Mouse (Mus musculus) olfactory bulb, adult 2 months (tissue): ENCODE data around the gene Chrna4. TPM values are rescaled to one million over a fixed set of nuclear protein-coding genes. Genes with fewer than 3 reads are reported as not detected.

Source experiments
- H3K27ac ChIP-seq: fragments of 200-500 bp; 2 replicates; pipeline ENCODE4 v1.5.1; 2012; ENCODE audit warnings: low read depth, low read length; ENCODE audit not compliant: insufficient read depth
- H3K4me1 ChIP-seq: fragments of 200-500 bp; 2 replicates; pipeline ENCODE4 v1.6.1; 2012; ENCODE audit warnings: low read length; ENCODE audit not compliant: control insufficient read depth, insufficient read depth
- H3K4me3 ChIP-seq: fragments of 200-500 bp; 2 replicates; pipeline ENCODE4 v1.5.1; 2012; ENCODE audit warnings: mild to moderate bottlenecking, low read depth, low read length, moderate library complexity; ENCODE audit not compliant: insufficient read depth
- CTCF ChIP-seq: fragments of 200-500 bp; IDR thresholded peaks from 2 replicates; pipeline ENCODE4 v1.5.1; 2012; ENCODE audit warnings: low read depth, mild to moderate bottlenecking, low read length, moderate library complexity; ENCODE audit not compliant: insufficient read depth
- POLR2A ChIP-seq: fragments of 200-500 bp; IDR thresholded peaks from 2 replicates; pipeline ENCODE4 v1.6.1; 2012; ENCODE audit warnings: mild to moderate bottlenecking, low read depth, low read length, moderate library complexity; ENCODE audit not compliant: insufficient read depth
- WGBS: fragments of 180-500 bp; shearing (Covaris S2); methylation state at CpG from one replicate; pipeline ENCODE4 v1.1.7; 2018; 5-methylcytosine and 5-hydroxymethylcytosine counted together
- polyA plus RNA-seq: library from polyadenylated mRNA; stranded (reverse); fragments of >200 nt; gene quantifications from 2 replicates; pipeline ENCODE4 v1.2.4, GENCODE M21; 2012; ENCODE audit warnings: low replicate concordance; ENCODE audit not compliant: missing spikeins, insufficient read depth, insufficient read length

The Chrna4 gene
- polyA plus RNA-seq, 1 experiment: not detected

- TF ChIP-seq POLR2A: no peak
- no peak for TF ChIP-seq CTCF
- no peak overlapping the region for H3K4me3 ChIP-seq
- 29% methylated on average over 5 of the region's 5 CpGs for WGBS
- peaks cover 3% of the 10 kb centered on the region; the same call in 1 of the 2 replicates for H3K4me1 ChIP-seq
- no peak overlapping the region for H3K27ac ChIP-seq
Observed at GRCm38 (mm10) chr2:180987432-180988030, 55.8 kb downstream of the Chrna4 start.

- H3K4me1 ChIP-seq: peaks cover 3% of the 10 kb centered on the region; the same call in 1 of the 2 replicates
- H3K27ac ChIP-seq: no peak overlapping the region
- no peak for TF ChIP-seq POLR2A
- TF ChIP-seq CTCF: no peak
- WGBS: 70% methylated on average over 1 of the region's 1 CpGs
- no peak overlapping the region for H3K4me3 ChIP-seq
Observed at GRCm38 (mm10) chr2:180987001-180987400, 56.3 kb downstream of the Chrna4 start.

DNA sequence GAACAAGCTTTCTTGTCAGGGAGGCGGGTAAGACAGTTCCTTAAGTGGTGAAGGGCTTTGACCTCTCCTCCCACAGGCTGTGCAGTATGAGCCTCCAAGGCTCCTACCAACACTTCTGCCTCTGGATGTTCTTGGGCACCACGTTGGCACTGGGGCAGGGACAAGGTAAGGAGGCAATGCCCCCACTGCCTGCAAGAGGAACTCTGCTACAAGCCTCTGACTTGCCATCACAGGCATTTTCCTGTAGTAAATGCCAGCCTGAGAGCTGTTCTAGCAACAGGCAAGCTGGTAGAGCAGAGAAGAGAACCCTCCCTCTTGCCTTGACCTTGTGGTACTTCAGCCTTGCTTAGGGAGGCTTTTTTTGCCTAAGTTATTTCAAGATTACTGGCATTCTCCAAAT lies 56.9 kb downstream of the Chrna4 start, which contains the start of gene Col20a1:
Gene Col20a1, plus strand, starts transcription at position 87 of the 400 bp plus-strand sequence.
- TF ChIP-seq CTCF (no peak), POLR2A (no peak)
- Histone ChIP-seq H3K27ac (no peak within 1 kb of the TSS), H3K4me3 (no peak within 1 kb of the TSS), H3K4me1 (peaks cover 3% of the 10 kb centered on the region; the same call in 1 of the 2 replicates)
- WGBS: 73% methylated on average over 2 of the region's 2 CpGs

- Histone ChIP-seq H3K27ac (no peak overlapping the region), H3K4me1 (peaks cover 3% of the 10 kb centered on the region; the same call in 1 of the 2 replicates), H3K4me3 (no peak overlapping the region)
- 80% methylated on average over 2 of the region's 2 CpGs for WGBS
- TF ChIP-seq POLR2A (no peak), CTCF (no peak)
Observed at GRCm38 (mm10) chr2:180985635-180986034, 57.7 kb downstream of the Chrna4 start.

DNA sequence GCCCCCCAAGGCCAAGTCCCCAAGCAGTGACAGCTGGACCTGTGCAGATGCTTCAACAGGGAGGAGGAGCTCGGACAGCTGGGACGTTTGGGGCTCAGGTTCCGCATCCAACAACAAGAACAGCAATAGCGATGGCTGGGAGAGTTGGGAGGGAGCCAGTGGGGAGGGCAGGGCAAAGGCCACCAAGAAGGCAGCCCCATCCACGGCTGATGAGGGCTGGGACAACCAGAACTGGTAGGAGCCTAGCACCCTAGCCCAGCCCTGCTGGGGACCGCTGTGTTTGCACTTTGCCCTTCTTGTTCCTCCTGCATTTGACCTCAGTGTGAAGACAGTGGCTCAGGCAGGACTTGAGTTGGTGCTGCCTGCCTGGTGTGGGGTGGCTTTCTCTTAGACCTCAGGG lies 62.2 kb downstream of the Chrna4 start:
- WGBS: 75% methylated on average over 6 of the region's 6 CpGs
- Histone ChIP-seq H3K27ac (no peak overlapping the region), H3K4me3 (no peak overlapping the region), H3K4me1 (no peaks in the 10 kb centered on the region)
- TF ChIP-seq CTCF: no peak
- TF ChIP-seq POLR2A: no peak

Other genes starting within 250 kb of the Chrna4 start
- gene Ythdf1, start 122.6 kb downstream of the Chrna4 start, polyA plus RNA-seq: not detected in 2 replicates
- gene Birc7, start 114.5 kb downstream of the Chrna4 start, polyA plus RNA-seq: not detected in 2 replicates
- gene Nkain4, start 88.8 kb downstream of the Chrna4 start, polyA plus RNA-seq: not detected in 2 replicates
- not detected in 2 replicates for gene Arfgap1, start 76.3 kb downstream of the Chrna4 start, polyA plus RNA-seq
- not detected in 2 replicates for gene Col20a1, start 57.0 kb downstream of the Chrna4 start, polyA plus RNA-seq
- 209 TPM in 1 of 2 replicates, not detected in the other for gene Kcnq2, start 91.8 kb upstream of the Chrna4 start, polyA plus RNA-seq
- gene Eef1a2, start 113.5 kb upstream of the Chrna4 start, polyA plus RNA-seq: 147 TPM in 1 of 2 replicates, not detected in the other
- not detected in 2 replicates for gene Ppdpf, start 143.7 kb upstream of the Chrna4 start, polyA plus RNA-seq
- gene Ptk6, start 159.2 kb upstream of the Chrna4 start, polyA plus RNA-seq: not detected in 2 replicates
- not detected in 2 replicates for gene Srms, start 169.6 kb upstream of the Chrna4 start, polyA plus RNA-seq
- not detected in 2 replicates for gene Fndc11, start 176.5 kb upstream of the Chrna4 start, polyA plus RNA-seq
- not detected in 2 replicates for gene Helz2, start 198.5 kb upstream of the Chrna4 start, polyA plus RNA-seq
- gene Gmeb2, start 244.5 kb upstream of the Chrna4 start, polyA plus RNA-seq: not detected in 2 replicates